Mouse (Mus musculus) intestine, embryonic 16.5 days (tissue): ENCODE results near the gene Cep170b. TPM values are rescaled to one million over a fixed set of nuclear protein-coding genes. Genes with fewer than 3 reads are reported as not detected.

ENCODE experiments used
- ATAC-seq: fragments of 200-750 bp; cut with Nextera tagmentation; 2 replicates; pipeline ENCODE4 v1.8.0; 2017; ENCODE audit warnings: moderate TSS enrichment, moderate library complexity
- H3K27ac ChIP-seq: fragments of 300-500 bp; sonication (generic); 2 replicates; pipeline ENCODE4 v1.5.1; 2014; ENCODE audit warnings: mild to moderate bottlenecking, low read length
- H3K27me3 ChIP-seq: fragments of 300-500 bp; sonication (generic); replicated peaks from 2 replicates; pipeline ENCODE4 v1.6.1; 2014; ENCODE audit warnings: low read length, control low read depth, mixed read lengths; ENCODE audit not compliant: control insufficient read depth, insufficient read depth
- H3K36me3 ChIP-seq: fragments of 300-500 bp; sonication (generic); 2 replicates; pipeline ENCODE4 v1.6.1; 2014; ENCODE audit warnings: low read length, control low read depth; ENCODE audit not compliant: control insufficient read depth, insufficient read depth
- H3K4me1 ChIP-seq: fragments of 300-500 bp; sonication (generic); 2 replicates; pipeline ENCODE4 v1.6.1; 2014; ENCODE audit warnings: low read length, control low read depth, mixed read lengths; ENCODE audit not compliant: control insufficient read depth, insufficient read depth
- H3K4me2 ChIP-seq: fragments of 300-500 bp; sonication (generic); 2 replicates; pipeline ENCODE4 v1.6.1; 2014; ENCODE audit warnings: low read depth, low read length, control low read depth
- H3K4me3 ChIP-seq: fragments of 300-500 bp; sonication (generic); 2 replicates; pipeline ENCODE4 v1.5.1; 2014; ENCODE audit warnings: mild to moderate bottlenecking, low read length
- H3K9ac ChIP-seq: fragments of 300-500 bp; sonication (generic); 2 replicates; pipeline ENCODE4 v1.6.1; 2014; ENCODE audit warnings: low read depth, low read length
- H3K9me3 ChIP-seq: fragments of 300-500 bp; sonication (generic); 2 replicates; pipeline ENCODE4 v1.6.1; 2016; ENCODE audit warnings: low read length, control low read depth; ENCODE audit not compliant: control insufficient read depth
- WGBS: fragments of 180-500 bp; shearing (Covaris S2); extraction: QIAGEN DNeasy Blood & Tissue Kit; methylation state at CpG from one replicate; pipeline ENCODE4 v1.1.7; 2014; 5-methylcytosine and 5-hydroxymethylcytosine counted together
- polyA plus RNA-seq: library from polyadenylated mRNA; unstranded; fragments of >200 nt; fragmentation: Nextera tagmentation; extraction: Ambion mirVana; gene quantifications from 2 replicates; pipeline ENCODE4 v1.2.1, GENCODE M21; 2015

Cep170b gene
- polyA plus RNA-seq, result 12.4 and 13.2 TPM in 2 replicates

DNA sequence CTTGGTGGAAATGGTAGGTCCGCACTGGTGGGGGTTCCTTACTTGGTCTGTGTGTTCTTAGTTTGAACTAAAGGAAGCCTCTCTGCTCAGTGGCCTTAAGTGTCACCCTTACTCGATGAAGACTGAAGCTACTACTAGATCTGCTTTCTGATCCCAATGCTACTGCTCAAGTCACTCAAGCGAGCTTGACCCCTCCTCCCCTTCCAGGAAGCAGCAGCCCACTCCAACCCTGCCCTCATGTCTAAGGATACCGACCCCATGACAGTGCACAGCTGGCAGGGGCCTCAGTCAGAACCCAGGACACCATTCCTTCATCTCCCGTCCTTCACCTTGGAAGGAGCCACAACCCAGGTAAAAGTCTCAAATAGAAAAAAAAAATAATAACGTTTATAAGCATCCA is at the start of gene Cep170b:
Cep170b (plus strand) TSS at position 240 of the 400 bp plus-strand sequence.
- 59% methylated on average over 6 of the region's 6 CpGs for WGBS
- peak within 1 kb of the TSS; percentile 89 for H3K27ac ChIP-seq
- H3K9ac ChIP-seq, result peak within 1 kb of the TSS; percentile 85
- no peaks in the 10 kb centered on the region for H3K36me3 ChIP-seq
- no peaks in the 10 kb centered on the region for H3K27me3 ChIP-seq
- H3K4me1 ChIP-seq, result peaks cover 12% of the 10 kb centered on the region
- peak within 1 kb of the TSS; percentile 83 for H3K4me3 ChIP-seq
- H3K9me3 ChIP-seq, result no peaks in the 10 kb centered on the region
- ATAC-seq, result no peak
- peak within 1 kb of the TSS; percentile 90 for H3K4me2 ChIP-seq

DNA sequence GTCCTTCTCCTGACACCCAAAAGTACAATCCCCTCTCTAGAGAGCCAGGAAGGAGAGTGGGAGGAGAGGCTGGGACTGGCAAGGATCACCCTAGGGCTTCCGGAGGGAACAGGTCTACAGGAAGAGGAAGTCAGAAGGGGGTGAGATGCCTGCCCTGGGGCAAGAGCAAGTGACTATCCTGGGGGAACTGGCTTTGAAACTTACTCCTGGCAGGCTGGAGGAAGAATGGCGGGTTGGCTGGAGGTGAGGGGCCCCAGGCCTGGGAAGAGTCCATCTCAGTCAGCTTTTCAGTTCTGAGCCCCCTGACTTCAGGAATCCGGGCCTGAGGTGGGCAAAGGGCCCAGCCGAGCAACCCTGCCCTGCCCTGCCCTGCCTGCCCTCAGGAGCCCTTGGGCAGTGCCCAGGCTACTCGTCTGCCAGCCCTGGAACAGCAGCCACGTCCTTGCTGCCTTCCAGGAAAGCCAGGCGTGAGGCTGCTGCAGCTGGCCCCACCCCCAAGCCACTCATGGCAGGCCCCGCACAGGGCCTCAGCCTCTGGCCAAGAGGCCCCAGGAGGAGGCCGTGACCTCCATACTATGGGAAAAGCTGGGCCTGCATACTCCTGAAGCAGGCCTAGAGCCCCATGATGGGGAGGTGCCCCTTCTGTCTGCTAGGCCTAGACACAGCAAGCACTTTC is 49.4 kb upstream of the Cep170b start:
- Histone ChIP-seq H3K9me3 (no peaks in the 10 kb centered on the region), H3K36me3 (peaks cover 25% of the 10 kb centered on the region; the same call in 1 of the 2 replicates), H3K27ac (peak overlapping the region; percentile 65), H3K9ac (peak overlapping the region; percentile 100), H3K4me1 (peaks cover 69% of the 10 kb centered on the region), H3K27me3 (no peaks in the 10 kb centered on the region), H3K4me2 (peak overlapping the region; percentile 92), H3K4me3 (peak overlapping the region; percentile 98)
- 31% methylated on average over 9 of the region's 9 CpGs for WGBS
- peak; percentile 21 for ATAC-seq

DNA sequence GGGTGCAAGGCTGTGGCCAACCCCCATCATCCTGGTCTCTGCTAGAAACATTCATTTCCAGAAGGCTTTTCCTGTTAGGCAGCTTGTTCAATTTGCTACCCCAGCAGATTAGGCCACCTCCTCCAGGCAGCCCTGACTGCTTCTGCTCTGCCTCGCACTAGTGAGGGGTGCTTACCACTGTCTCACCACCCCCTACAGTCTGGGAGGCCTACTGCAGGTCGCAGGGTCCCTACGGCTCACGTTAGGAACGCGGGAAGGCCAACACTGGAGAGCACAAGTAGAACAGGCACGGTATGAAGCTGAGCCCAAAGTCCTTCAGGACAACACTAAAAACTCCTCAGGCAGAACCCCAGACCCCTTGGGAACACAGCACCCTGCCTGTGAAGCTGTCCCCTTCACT is 48.4 kb upstream of the Cep170b start:
- peak overlapping the region; percentile 65 for H3K27ac ChIP-seq
- no peak for ATAC-seq
- peak overlapping the region; percentile 98 for H3K4me3 ChIP-seq
- H3K4me2 ChIP-seq, result peak overlapping the region; percentile 92
- no peaks in the 10 kb centered on the region for H3K27me3 ChIP-seq
- H3K4me1 ChIP-seq, result peaks cover 58% of the 10 kb centered on the region
- WGBS, result 70% methylated on average over 7 of the region's 7 CpGs
- H3K9ac ChIP-seq, result peak overlapping the region; percentile 100; the same call in 1 of the 2 replicates
- no peaks in the 10 kb centered on the region for H3K9me3 ChIP-seq
- H3K36me3 ChIP-seq, result peaks cover 25% of the 10 kb centered on the region; the same call in 1 of the 2 replicates

DNA sequence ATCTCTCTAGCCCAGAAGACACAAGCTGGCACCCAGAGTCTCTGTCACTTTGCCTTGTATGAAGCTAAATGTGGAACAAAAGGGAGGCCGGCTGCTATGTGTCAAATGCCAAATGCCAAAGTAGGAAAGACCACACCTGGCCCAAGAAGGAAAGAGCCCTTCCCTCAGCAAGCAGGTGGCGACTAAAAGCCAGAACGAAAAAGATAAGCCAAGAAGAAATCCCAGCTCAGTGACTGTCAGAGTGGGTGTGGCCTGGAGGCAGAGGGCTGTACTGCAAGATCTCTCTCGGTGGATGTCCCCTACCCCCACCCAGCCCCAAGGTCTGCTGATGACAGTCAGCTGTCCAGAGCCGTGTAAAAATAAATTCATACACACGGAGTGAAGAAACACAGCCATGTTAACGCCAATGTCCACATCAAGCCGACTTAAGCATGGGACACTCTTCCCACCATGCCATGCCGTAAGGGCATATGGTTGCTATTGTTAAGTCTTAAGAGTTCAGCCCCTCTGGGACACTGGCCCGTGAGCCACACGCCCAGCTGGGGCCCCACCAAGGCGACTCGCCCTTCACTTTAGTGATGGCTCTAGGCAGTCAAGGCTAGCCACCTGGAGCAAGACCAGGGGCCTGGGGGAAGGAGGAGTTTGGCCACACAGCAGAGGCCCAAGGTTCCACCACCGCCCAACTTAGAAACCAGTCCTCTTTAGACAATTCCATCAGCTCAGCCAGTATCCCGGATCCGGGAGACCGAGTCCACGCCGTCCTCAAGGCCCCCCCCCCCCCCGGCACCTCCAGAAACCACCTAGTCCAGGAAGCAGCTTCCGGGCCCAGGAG is 47.3 kb upstream of the Cep170b start:
- Histone ChIP-seq H3K4me1 (peaks cover 56% of the 10 kb centered on the region), H3K27ac (peak overlapping the region; percentile 99), H3K4me3 (peak overlapping the region; percentile 98), H3K9ac (peak overlapping the region; percentile 100), H3K4me2 (peak overlapping the region; percentile 92), H3K36me3 (peaks cover 22% of the 10 kb centered on the region; the same call in 1 of the 2 replicates), H3K27me3 (no peaks in the 10 kb centered on the region), H3K9me3 (no peaks in the 10 kb centered on the region)
- WGBS, result 4% methylated on average over 19 of the region's 21 CpGs
- ATAC-seq, result peak; percentile 15; the same call in 1 of the 2 replicates

DNA sequence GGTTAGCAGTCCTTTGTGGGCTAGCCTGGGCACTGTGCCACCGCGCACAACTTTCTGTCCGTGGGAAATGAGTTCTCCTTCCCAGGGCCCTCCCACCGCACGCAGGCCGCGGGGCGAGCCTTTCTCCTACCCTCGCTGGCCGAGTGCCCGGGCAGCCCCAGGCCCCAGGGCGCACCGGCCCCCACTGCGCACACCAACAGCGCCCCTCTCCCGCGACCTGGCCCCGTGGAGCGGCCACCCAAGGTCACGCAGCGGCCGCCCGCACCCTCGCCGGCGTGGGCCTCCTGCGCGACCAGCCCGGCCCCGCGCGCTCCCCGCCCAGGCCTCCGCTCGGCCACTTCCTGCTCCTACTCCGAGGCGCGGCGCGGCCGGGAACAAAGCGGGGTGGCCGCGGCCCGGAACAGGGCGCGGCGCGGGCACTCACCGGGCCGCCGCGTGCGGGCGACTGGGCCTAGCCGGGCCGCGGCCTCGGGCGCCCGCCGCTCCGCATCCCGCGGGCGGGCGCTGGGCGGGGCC is 46.6 kb upstream of the Cep170b start:
- Histone ChIP-seq H3K27ac (peak overlapping the region; percentile 99), H3K4me1 (peaks cover 55% of the 10 kb centered on the region), H3K36me3 (peaks cover 16% of the 10 kb centered on the region; the same call in 1 of the 2 replicates), H3K27me3 (no peaks in the 10 kb centered on the region), H3K4me3 (peak overlapping the region; percentile 98), H3K9me3 (no peaks in the 10 kb centered on the region), H3K9ac (peak overlapping the region; percentile 100), H3K4me2 (peak overlapping the region; percentile 92)
- peak; percentile 6 for ATAC-seq
- WGBS, result under 1% methylated on average over 53 of the region's 68 CpGs

DNA sequence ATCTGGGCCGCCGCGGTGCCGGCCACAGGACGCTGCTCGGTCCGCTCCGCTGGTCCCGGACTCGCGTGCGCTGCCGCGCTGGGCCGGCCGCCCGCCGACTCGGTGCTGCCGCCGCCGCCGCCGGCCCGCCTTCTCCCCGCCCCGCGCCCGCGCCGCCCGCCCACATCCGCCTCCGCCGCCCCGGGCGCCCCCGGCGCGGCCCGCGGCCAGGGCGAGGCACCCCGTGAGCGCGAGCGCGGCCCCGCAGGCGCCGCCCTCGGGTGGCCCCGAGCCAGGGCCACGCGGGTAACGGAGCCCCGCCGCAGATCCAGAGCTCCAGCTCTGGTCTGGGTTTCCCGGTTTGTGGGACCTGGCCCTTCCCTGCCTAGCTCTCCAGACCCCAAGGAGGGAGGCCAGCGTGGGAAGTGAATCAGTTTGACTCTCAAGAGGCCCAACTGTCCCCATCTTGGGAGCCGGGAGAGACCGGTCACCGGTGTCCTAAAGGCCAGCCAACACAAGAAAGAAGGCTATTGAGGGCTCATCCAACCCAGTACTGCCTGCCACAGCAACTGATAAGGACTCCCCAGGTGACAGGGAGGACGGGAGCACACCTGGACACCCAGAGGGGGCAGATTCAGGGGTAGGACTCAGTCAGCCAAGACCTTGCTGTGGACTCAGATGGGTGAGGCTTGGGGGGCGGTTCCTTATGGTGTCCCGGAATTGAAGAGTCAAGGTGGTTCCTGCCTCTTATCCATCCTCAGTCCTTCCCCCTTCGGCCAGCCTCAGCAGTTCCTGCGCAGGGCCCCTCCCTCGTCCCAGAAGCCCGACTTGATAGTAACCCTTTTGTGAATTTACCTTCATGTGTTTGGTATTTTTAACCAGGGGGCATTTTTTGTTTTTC is 45.9 kb upstream of the Cep170b start, which contains the start of gene Akt1:
Akt1 (minus strand) TSS at position 753 of the 880 bp plus-strand sequence.
- peak within 1 kb of the TSS; percentile 100 for H3K9ac ChIP-seq
- H3K4me3 ChIP-seq, result peak within 1 kb of the TSS; percentile 98
- no peaks in the 10 kb centered on the region for H3K27me3 ChIP-seq
- H3K4me1 ChIP-seq, result peaks cover 54% of the 10 kb centered on the region
- peak within 1 kb of the TSS; percentile 92 for H3K4me2 ChIP-seq
- peaks cover 12% of the 10 kb centered on the region; the same call in 1 of the 2 replicates for H3K36me3 ChIP-seq
- peak within 1 kb of the TSS; percentile 99 for H3K27ac ChIP-seq
- H3K9me3 ChIP-seq, result no peaks in the 10 kb centered on the region
- ATAC-seq, result peak; percentile 59
- WGBS, result under 1% methylated on average over 64 of the region's 70 CpGs

DNA sequence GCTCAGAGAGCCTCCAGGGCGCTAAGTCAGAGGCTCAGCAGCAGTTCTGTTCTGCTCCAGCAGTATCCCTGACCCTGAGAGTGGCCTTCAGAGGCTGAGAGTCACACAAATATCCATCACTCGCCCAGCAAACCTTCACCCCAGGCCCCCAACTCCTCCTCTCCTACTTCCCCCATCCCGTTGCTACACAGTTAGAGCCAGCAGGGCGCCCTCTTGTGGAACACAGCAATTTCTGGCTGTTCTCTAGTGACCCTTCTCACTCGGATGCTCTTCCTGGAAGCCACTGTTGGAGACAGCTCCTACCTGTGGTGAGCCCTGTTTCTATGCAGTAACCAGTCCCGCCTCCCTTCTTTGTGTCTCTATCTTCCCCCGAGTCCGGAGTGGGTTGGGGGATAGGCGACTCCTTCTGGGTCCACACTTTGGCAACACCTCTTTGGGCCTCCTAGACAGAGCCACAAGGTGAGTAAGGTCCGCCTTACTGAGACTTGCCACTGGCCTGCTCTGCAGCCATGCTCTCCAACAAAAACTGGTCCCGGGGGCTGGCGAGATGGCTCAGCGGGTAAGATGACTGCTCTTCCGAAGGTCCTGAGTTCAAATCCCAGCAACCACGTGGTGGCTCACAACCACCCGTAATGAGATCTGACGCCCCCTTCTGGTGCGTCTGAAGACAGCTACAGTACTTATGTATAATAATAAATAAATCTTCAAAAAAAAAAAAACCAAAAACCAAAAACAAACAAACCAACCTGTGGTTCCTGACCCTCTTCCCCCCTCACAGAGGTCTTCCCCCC is 44.8 kb upstream of the Cep170b start:
- Histone ChIP-seq H3K4me2 (peak overlapping the region; percentile 92), H3K4me3 (peak overlapping the region; percentile 98), H3K36me3 (peaks cover 2% of the 10 kb centered on the region; the same call in 1 of the 2 replicates), H3K9me3 (no peaks in the 10 kb centered on the region), H3K9ac (peak overlapping the region; percentile 100), H3K4me1 (peaks cover 52% of the 10 kb centered on the region), H3K27me3 (peaks cover 9% of the 10 kb centered on the region; the same call in 1 of the 2 replicates), H3K27ac (peak overlapping the region; percentile 99)
- 17% methylated on average over 18 of the region's 18 CpGs for WGBS
- ATAC-seq, result peak; percentile 32

DNA sequence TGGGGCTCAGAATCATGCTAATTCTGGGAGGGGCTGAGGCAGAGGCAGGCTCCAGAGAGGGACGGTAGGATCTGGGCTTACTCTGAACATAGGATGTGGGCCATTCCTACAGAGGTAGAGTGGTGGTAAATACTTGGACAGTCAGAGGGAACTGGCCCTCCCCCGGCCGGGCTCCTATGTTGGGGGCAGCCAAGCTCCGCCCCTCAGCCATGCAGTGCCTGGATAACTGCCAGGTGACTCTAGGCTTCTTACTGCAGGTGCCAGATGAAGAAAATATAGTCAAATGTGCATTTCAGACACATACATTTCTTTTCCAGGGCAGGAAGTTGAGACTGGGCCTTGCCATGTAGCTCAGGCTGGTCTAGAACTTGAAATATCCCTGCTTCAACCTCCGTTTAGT is 43.2 kb upstream of the Cep170b start:
- Histone ChIP-seq H3K36me3 (no peaks in the 10 kb centered on the region), H3K4me1 (peaks cover 46% of the 10 kb centered on the region), H3K9ac (no peak overlapping the region), H3K9me3 (no peaks in the 10 kb centered on the region), H3K27ac (no peak overlapping the region), H3K27me3 (peaks cover 9% of the 10 kb centered on the region; the same call in 1 of the 2 replicates), H3K4me3 (no peak overlapping the region), H3K4me2 (no peak overlapping the region)
- no peak for ATAC-seq
- 54% methylated on average over 5 of the region's 5 CpGs for WGBS
